Mouse (Mus musculus) natural killer cell, adult 2 months (primary cell): ENCODE results near the gene Gm960.
A peak's percentile ranks its signal among the peaks of the same experiment; 100 is the strongest.

Experiments used
- DNase-seq, 2 experiments: peaks; one replicate each; pipeline ENCODE4 v3.0.0; 2022; ENCODE audit warnings: low spot score in 2 of 2

Gene Gm960

GRCm38 (mm10) chr19:4623419-4623818 is 75.0 kb downstream of the Gm960 start:
- DNase-seq, result no peak

- DNase-seq, result no peak
These were observed 75.7 kb downstream of the Gm960 start for GRCm38 (mm10) chr19:4622780-4623179.

DNA sequence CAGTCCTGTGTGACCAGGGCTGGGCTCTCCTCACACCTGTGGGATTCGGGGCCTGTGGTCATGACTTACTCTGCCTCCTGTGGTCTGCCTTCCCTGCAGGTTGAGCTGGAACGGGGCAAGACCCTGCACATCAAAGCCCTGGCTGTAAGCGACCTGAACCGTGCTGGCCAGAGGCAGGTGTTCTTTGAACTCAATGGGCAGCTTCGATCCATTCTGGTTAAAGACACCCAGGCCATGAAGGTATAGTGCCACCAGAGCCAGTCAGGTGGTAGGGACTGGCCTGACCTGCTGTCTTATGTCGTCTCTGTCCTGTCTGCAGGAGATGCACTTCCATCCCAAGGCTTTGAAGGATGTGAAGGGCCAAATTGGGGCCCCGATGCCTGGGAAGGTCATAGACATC is 77.7 kb downstream of the Gm960 start:
- DNase-seq, result no peak

- DNase-seq, result no peak
These were observed 79.0 kb downstream of the Gm960 start for GRCm38 (mm10) chr19:4619461-4619860.

GRCm38 (mm10) chr19:4618183-4618582 is 80.3 kb downstream of the Gm960 start:
- DNase-seq, result no peak

DNA sequence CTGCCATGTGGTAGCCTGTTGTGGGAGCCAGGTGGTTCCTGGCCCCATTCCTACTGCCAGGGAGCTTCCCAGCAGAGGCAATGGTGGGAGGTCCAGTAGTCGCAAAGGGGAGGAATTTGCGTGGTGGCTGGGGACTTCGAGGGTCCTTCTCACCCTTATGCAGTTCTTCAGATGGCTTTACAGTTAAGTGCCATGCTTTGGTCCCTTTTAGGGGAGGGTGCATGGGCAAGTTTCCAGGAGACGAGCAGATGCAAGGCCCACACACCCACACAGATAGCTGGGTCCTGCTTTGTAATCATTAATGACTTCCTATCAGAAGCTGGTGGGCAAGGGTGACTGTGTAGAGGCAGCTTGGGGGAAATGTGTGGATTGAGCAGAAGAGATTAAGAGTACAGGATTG is 81.9 kb downstream of the Gm960 start:
- no peak for DNase-seq

GRCm38 (mm10) chr19:4615151-4616093 is 83.0 kb downstream of the Gm960 start, which contains the start of gene Lrfn4:
TSS of gene Lrfn4 (minus strand) at chr19:4615667.
- peak in 1 of 2 experiments; percentile 22 for DNase-seq

DNA sequence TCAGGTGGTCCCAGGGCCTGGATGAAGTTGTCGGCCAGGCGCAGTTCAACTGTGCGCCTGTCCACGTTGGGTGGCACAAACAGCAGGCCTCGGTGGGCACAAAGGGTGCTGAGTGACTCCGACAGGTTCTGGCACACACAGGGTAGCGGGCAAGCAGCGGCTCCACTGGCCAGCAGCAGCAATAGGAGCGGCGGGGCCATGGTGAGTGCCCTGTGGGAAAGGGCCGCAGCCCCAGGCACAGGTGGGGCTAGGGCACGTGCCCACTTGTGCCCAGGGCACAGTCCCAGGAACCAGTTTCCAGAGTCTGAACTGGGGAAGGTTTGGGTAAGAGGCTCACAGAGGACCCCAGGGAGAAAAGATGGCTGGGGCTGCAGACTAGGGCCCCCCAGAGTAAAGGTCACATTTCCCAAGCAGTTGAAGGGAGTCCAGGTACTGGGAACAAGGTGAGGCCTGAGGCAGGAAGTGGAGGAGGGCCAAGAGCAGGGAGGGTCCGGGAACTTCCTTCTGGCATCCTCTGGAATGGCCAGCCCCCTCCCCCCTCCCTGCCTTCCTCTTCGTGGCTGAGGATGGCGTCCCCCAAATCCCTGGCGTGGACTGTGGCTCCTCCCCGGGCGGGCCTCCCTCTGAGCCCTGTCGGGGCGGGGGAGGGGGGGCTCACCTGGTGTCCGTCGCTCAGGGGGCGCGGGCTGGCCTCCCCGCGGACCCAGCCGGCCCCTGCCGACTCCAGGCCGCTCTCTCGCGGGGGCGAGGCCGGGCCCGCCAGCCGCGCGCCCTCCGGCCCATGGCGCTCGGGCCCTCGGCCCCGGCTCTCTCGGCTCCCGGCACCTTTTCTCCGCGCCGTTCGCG is 83.9 kb downstream of the Gm960 start:
- no peak for DNase-seq

DNA sequence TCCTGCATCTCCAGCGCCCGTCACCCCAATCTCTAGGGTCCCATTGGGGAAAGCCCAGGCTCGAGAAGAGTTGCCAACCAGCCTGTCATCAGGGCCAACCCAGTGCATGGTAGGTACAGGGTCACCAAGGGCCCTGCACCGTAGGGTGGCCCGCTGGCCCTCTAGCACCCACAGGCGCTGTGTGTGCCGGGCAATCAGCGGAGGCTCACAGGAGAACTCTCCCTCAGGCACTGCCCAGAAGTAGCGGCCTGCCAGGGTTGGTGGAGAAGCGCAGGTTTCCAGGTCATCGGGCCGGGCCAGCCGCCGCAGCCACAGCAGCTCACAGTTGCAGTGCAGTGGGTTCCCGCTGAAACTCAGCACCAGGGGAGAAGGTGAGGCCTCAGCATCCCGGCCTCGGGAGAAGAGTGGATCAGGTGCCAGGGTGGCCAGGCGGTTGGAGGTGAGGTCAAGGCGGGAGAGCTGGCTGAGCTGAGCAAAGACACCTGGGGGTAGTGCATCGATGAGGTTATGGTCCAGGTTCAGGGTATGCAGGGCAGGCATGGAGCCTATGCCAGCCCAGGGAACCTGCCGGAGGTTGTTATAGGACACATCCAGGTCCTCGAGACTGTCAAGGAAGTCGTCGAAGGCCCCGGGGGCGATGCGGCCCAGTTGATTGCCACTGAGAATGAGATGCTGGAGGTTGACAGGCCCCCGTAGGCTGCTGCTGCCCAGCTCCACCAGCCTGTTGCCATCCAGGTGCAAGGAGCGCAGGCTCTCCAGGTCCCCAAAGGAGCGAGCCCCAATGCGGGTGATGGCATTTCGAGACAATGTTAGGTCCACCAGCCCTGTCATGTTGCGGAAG is 84.8 kb downstream of the Gm960 start:
- no peak for DNase-seq

DNA sequence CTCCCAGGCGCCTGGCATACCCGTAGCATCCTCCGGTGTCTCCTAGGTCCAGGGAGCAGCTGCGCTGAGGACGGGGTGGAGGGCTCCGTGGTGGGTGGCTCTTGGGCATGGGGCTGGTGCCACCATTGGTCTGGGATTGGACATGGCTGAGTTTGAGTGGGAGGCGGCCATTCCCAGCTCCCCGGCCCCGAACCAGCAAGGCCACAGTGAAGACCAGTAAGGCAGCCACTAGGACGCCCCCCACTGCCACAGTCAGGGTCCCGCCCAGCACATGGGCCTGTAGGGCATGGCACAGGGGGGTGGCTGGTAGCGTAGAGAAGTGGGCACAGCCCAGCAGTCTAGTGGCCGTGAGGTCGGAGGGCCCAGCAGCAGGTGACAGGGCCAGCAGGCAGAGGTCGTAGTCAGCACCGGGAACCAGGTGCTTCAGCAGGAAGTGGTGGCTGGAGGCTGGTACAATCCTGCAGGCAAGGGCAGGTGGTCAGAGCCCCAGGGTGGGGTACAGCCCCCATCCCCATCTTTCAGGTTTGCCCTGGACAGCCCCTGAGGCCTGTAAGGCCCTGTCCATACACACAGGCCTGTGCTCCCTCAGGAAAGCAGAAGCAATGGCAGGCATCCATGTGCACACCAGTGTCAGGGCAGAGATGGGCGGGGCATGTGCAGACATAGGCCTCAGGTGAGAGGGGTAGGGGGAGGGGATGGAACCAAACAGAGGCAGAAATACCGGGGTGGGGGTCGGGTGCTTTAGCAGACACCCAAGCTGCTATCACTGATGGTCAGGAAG is 86.1 kb downstream of the Gm960 start:
- no peak for DNase-seq

- no peak for DNase-seq
These were observed 88.4 kb downstream of the Gm960 start for GRCm38 (mm10) chr19:4610109-4610508.

DNA sequence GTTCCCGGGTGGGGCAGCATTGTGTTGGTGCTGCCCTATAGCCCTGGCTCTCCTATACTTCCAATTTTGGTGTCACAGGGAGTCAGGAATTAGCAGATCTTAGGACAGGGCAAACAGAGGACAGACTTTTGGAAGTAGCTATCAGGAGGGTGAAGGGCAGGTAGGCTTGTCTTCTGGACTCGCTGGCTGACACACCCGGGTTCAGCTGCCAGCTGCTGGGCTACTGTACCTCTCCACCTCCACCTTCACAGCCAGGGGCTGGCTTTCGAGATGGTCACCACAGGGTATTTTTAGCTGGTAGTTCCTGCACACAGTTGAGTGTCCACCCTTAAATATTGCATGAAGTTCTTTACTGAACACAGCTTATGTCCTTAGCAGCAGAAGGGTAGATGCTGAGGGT is 90.0 kb downstream of the Gm960 start:
- no peak for DNase-seq

DNA sequence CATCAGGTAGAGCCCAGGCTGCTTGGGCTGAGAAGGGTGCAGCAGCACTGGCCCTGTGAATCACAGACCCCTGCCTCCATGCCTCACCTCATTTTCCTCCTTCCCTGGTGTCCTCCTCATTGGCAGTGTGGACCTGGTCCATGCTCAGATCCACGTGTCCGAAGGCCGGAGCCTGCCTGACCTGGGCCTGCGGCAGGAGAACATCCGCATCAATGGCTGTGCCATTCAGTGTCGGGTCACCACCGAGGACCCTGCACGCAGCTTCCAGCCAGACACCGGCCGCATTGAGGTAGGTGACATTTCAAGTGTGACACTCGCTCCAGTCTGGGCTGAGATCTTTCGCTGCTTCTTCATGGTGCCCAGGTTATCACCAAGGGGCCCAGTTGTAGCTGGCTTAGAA is 91.1 kb downstream of the Gm960 start:
- DNase-seq, result no peak

GRCm38 (mm10) chr19:4605654-4606053 is 92.8 kb downstream of the Gm960 start:
- DNase-seq, result no peak

DNA sequence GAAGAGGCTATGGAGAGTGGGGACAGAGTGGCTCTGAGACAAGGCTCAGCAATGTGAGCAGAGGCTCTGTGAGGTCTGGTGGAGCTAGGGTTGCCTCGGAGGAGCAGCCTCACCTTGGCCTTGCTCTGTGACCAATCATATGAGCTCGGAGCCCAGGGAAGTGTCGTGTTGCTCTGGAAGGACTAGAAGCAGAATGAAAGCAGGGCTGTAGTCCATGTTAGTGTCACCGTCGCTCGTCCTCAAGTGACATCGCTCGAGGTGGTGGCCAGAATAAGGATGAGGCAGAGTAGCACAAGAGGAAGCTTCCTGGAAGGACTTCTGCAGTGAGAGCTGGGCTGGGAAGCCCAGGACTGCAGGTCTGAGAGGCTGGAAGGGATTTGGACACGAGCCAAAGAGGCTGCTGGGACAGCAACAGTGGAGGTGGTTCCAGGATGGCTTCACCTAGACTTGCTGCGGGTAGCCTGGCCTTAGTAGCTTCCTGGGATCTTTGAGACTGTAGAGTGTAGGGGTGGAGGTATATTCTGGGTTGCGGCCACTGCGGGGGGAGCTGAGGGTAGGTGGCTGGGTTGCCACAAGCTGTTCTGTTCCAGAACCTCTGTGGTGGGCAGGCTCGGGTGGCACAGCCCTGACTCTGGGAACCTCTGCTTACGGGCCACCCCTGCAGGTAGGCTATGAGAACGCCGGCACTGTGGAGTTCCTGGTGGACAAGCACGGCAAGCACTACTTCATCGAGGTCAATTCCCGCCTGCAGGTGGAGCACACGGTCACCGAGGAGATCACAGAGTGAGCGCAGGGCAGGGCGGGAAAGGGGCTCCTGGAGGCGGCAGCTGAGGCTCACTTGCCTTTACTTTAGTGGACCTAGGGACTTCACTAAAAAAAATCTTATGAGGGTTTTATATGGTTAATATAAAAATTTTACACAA is 94.4 kb downstream of the Gm960 start:
- no peak for DNase-seq

GRCm38 (mm10) chr19:4602459-4602858 is 96.0 kb downstream of the Gm960 start:
- DNase-seq, result no peak

- DNase-seq, result no peak
These were observed 102.4 kb downstream of the Gm960 start for GRCm38 (mm10) chr19:4596071-4596470.

GRCm38 (mm10) chr19:4593792-4594522 is 104.5 kb downstream of the Gm960 start:
- no peak for DNase-seq

DNA sequence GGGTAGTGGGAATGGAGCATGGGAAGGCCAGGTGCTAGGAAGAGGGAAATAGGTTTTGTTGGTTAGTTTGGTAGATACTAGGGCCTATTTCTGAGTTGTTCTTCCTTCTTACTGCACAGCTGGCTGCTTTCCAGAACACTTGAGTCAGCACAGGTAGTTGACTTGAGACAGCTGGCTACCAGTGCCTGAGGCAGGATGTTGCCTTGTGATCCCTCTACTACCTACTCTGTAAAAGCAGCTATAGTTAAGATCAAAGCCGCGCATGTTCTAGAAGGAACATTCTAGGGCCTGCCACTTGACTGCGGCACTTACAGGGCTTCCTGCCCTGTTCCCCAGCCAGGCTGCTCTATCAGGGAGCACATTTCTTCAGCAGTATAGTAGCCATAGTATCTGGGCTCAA is 108.4 kb downstream of the Gm960 start:
- no peak for DNase-seq
